Mouse (Mus musculus) bone marrow, adult 2 months (tissue): Measurements from ENCODE around the gene 2700049A03Rik. TPM values are rescaled to one million over a fixed set of nuclear protein-coding genes. Genes with fewer than 3 reads are reported as not detected.

Experiments
- H3K27ac ChIP-seq: fragments of 200-500 bp; 2 replicates; pipeline ENCODE4 v1.5.1; 2012; ENCODE audit warnings: low read depth, mild to moderate bottlenecking, control low read depth, inconsistent platforms, low read length; ENCODE audit not compliant: control insufficient read depth, poor library complexity, insufficient read depth
- H3K4me1 ChIP-seq: fragments of 200-500 bp; 2 replicates; pipeline ENCODE4 v1.6.1; 2011; ENCODE audit warnings: low read length; ENCODE audit not compliant: control insufficient read depth, insufficient read depth
- H3K4me3 ChIP-seq: fragments of 200-500 bp; replicated peaks from 2 replicates; pipeline ENCODE3; 2011; ENCODE audit warnings: mild to moderate bottlenecking, low read depth, low read length, control low read depth; ENCODE audit not compliant: control insufficient read depth
- CTCF ChIP-seq: fragments of 200-500 bp; IDR thresholded peaks from 2 replicates; pipeline ENCODE4 v1.5.1; 2011; ENCODE audit warnings: low read length, control low read depth; ENCODE audit not compliant: control insufficient read depth, insufficient read depth
- POLR2A ChIP-seq: fragments of 200-500 bp; IDR thresholded peaks from 2 replicates; pipeline ENCODE4 v1.6.1; 2011; ENCODE audit warnings: low read depth, mild to moderate bottlenecking, control low read depth, low read length, borderline replicate concordance; ENCODE audit not compliant: control insufficient read depth
- WGBS: fragments of 180-500 bp; shearing (Covaris S2); methylation state at CpG from one replicate; pipeline ENCODE4 v1.1.7; 2018; 5-methylcytosine and 5-hydroxymethylcytosine counted together
- polyA plus RNA-seq: library from polyadenylated mRNA; stranded (reverse); fragments of >200 nt; gene quantifications from 2 replicates; pipeline ENCODE4 v1.2.4, GENCODE M21; 2011; ENCODE audit warnings: low replicate concordance; ENCODE audit not compliant: missing spikeins, insufficient read depth, insufficient read length

2700049A03Rik gene
- polyA plus RNA-seq, 1 experiment: 5.9 TPM

DNA sequence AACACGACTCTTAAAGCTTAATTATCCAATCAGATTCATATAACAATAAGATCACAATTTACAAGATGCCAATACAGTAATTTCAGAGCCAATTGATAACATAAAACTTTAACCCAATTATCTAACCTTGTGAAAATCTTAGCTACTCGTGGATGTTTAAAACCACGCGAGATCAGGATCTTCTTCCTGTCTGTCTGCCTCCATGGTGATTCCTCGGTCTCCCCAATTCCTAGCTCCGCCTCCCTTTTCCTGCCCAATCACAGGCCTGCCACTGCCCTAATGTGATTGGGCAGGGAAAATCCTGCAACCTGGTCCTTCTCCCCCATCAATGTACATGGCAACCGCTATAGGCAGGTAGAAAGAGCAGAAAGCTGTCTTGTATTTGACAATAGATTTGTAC, 132.7 kb downstream of the 2700049A03Rik start:
- H3K27ac ChIP-seq: no peak overlapping the region
- TF ChIP-seq CTCF: no peak
- TF ChIP-seq POLR2A: no peak
- 75% methylated on average over 7 of the region's 7 CpGs for WGBS

DNA sequence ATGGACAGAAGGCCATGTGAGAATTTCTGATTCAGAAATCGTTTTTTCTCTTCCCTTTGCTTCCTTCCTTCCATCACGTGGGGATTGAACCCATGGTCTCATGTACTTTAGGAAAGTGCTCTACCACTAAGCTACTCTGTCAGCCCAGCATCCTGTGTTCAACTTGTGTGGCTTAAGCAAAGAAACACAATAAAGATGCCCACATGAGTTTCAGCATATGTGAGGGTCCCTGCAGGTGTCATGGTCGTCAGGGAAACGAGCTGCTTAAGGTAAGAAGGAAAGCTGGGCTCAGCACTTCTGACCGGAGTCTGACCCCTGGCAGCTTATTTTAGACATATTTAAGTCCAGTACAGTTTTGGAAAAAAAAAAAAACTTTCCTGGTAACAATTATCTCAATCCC, 134.5 kb downstream of the 2700049A03Rik start:
- 73% methylated on average over 5 of the region's 5 CpGs for WGBS
- no peak overlapping the region for H3K27ac ChIP-seq
- TF ChIP-seq CTCF: no peak
- TF ChIP-seq POLR2A: no peak

More for the DNA sequence above, 132.7 kb downstream of the 2700049A03Rik start:
- Histone ChIP-seq H3K4me1 (no peaks in the 10 kb centered on the region), H3K4me3 (no peak overlapping the region)

DNA sequence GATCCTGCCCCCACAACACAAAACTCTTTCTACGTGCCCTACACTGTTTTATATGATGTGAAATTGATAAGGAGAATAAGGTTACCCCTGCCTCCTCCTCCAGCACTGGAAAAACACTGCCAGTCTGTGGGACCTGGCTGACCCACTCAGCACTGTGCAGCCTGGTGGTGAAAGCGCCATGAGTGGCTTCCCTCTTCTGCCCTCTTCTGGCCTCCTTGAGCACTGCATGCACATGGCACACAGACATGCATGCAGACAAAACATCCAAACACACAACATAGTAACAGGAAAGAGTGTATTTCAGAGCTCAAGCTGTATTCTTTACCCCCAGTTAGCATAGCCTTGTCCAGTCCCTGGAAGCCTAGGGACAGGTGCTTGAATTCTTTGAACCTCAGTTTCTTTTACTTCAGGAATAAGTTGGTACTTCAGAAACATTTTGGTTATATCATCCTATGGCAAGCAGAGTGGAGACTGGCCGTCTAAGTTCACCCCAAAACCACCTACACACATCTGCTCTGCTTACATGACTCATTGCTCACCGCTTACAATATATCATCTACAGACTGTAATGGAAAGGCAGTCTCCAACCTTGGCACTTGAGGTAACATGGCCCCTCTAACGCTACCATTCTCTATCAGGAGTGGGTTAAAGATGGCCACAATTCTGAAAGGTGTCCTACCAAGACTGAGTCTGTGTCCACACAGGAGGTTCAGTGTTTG, 138.0 kb downstream of the 2700049A03Rik start:
- H3K27ac ChIP-seq: no peak overlapping the region
- no peaks in the 10 kb centered on the region for H3K4me1 ChIP-seq
- no peak overlapping the region for H3K4me3 ChIP-seq
- WGBS: 88% methylated on average over 5 of the region's 5 CpGs
- peak; percentile 45; the same call in 1 of the 2 replicates for TF ChIP-seq CTCF
- TF ChIP-seq POLR2A: no peak

More for the DNA sequence above, 134.5 kb downstream of the 2700049A03Rik start:
- Histone ChIP-seq H3K4me1 (no peaks in the 10 kb centered on the region), H3K4me3 (no peak overlapping the region)

GRCm38 (mm10) chr12:71275906-71276595, 139.4 kb downstream of the 2700049A03Rik start:
- H3K4me1 ChIP-seq: no peaks in the 10 kb centered on the region
- no peak overlapping the region for H3K4me3 ChIP-seq
- no peak overlapping the region for H3K27ac ChIP-seq
- 73% methylated on average over 8 of the region's 8 CpGs for WGBS
- no peak for TF ChIP-seq POLR2A
- TF ChIP-seq CTCF: no peak

- WGBS: 64% methylated on average over 12 of the region's 12 CpGs
- TF ChIP-seq POLR2A (no peak), CTCF (no peak)
- H3K4me3 ChIP-seq: no peak overlapping the region
Measured at GRCm38 (mm10) chr12:71279521-71280262, 143.0 kb downstream of the 2700049A03Rik start.

GRCm38 (mm10) chr12:71281201-71281768, 144.6 kb downstream of the 2700049A03Rik start:
- Histone ChIP-seq H3K27ac (no peak overlapping the region), H3K4me3 (no peak overlapping the region), H3K4me1 (no peaks in the 10 kb centered on the region)
- 77% methylated on average over 12 of the region's 12 CpGs for WGBS
- no peak for TF ChIP-seq CTCF
- no peak for TF ChIP-seq POLR2A

More at GRCm38 (mm10) chr12:71279521-71280262, 143.0 kb downstream of the 2700049A03Rik start:
- Histone ChIP-seq H3K27ac (no peak overlapping the region), H3K4me1 (no peaks in the 10 kb centered on the region)

GRCm38 (mm10) chr12:71285399-71285798, 148.8 kb downstream of the 2700049A03Rik start:
- H3K4me1 ChIP-seq: no peaks in the 10 kb centered on the region
- H3K4me3 ChIP-seq: no peak overlapping the region
- H3K27ac ChIP-seq: no peak overlapping the region
- TF ChIP-seq POLR2A: no peak
- no peak for TF ChIP-seq CTCF
